Mouse (Mus musculus) heart, embryonic 15.5 days (tissue): ENCODE data around the gene Mfsd7a. TPM values are rescaled to one million over a fixed set of nuclear protein-coding genes. Genes with fewer than 3 reads are reported as not detected.
"Not testable (repeated sequence)": the region's sequence is repeated elsewhere in the genome, so short reads cannot be mapped to it uniquely, and the experiment has no call there.

Experiments
- ATAC-seq: fragments of 200-750 bp; cut with Nextera tagmentation; replicated peaks from 2 replicates; pipeline ENCODE4 v1.8.0; 2017; ENCODE audit warnings: low read depth, moderate TSS enrichment; ENCODE audit not compliant: insufficient number of reproducible peaks, insufficient read depth, low FRiP score
- H3K27ac ChIP-seq: fragments of 300-500 bp; sonication (generic); 2 replicates; pipeline ENCODE4 v1.5.1; 2015; ENCODE audit warnings: mild to moderate bottlenecking, inconsistent platforms
- H3K27me3 ChIP-seq: fragments of 300-500 bp; sonication (generic); 2 replicates; pipeline ENCODE4 v1.6.1; 2015; ENCODE audit warnings: inconsistent platforms
- H3K36me3 ChIP-seq: fragments of 300-500 bp; sonication (generic); 2 replicates; pipeline ENCODE4 v1.6.1; 2015; ENCODE audit warnings: mild to moderate bottlenecking, inconsistent platforms
- H3K4me1 ChIP-seq: fragments of 300-500 bp; sonication (generic); replicated peaks from 2 replicates; pipeline ENCODE4 v1.6.1; 2015; ENCODE audit warnings: inconsistent platforms
- H3K4me2 ChIP-seq: fragments of 300-500 bp; sonication (generic); 2 replicates; pipeline ENCODE4 v1.6.1; 2015; ENCODE audit warnings: inconsistent platforms, mild to moderate bottlenecking, moderate library complexity
- H3K4me3 ChIP-seq: fragments of 300-500 bp; sonication (generic); 2 replicates; pipeline ENCODE4 v1.5.1; 2015; ENCODE audit warnings: mild to moderate bottlenecking, inconsistent platforms
- H3K9ac ChIP-seq: fragments of 300-500 bp; sonication (generic); 2 replicates; pipeline ENCODE4 v1.6.1; 2015; ENCODE audit warnings: mild to moderate bottlenecking, inconsistent platforms
- H3K9me3 ChIP-seq: fragments of 300-500 bp; sonication (generic); replicated peaks from 2 replicates; pipeline ENCODE4 v1.6.1; 2016; ENCODE audit warnings: inconsistent platforms
- WGBS: fragments of 180-500 bp; shearing (Covaris S2); methylation state at CpG from one replicate; pipeline ENCODE4 v1.1.7; 2015; ENCODE audit warnings: mixed read lengths; 5-methylcytosine and 5-hydroxymethylcytosine counted together
- polyA plus RNA-seq: library from polyadenylated mRNA; unstranded; fragments of >200 nt; fragmentation: Nextera tagmentation; extraction: Ambion mirVana; gene quantifications from 2 replicates; pipeline ENCODE4 v1.2.1, GENCODE M21; 2015

Gene Mfsd7a
- polyA plus RNA-seq, result 0.35 and 0.43 TPM in 2 replicates

- peak within 1 kb of the TSS; percentile 74 for H3K4me2 ChIP-seq
- H3K4me3 ChIP-seq, result peak within 1 kb of the TSS; percentile 49
- H3K9me3 ChIP-seq, result no peaks in the 10 kb centered on the region
- WGBS, result 10% methylated on average over 24 of the region's 24 CpGs
- ATAC-seq, result peak; percentile 86
- no peaks in the 10 kb centered on the region for H3K36me3 ChIP-seq
- H3K27ac ChIP-seq, result peak within 1 kb of the TSS; percentile 35; the same call in 1 of the 2 replicates
- peaks cover 14% of the 10 kb centered on the region for H3K4me1 ChIP-seq
- peak within 1 kb of the TSS; percentile 20 for H3K9ac ChIP-seq
- H3K27me3 ChIP-seq, result no peaks in the 10 kb centered on the region
These were observed at the start of gene Mfsd7a for GRCm38 (mm10) chr5:108448785-108449668. Gene Mfsd7a (minus strand): TSS chr5:108448891.

- not testable (repeated sequence) for ATAC-seq, H3K4me3 ChIP-seq, H3K4me1 ChIP-seq, H3K9me3 ChIP-seq, H3K27me3 ChIP-seq, H3K4me2 ChIP-seq, H3K9ac ChIP-seq, H3K27ac ChIP-seq
- peaks cover 46% of the 10 kb centered on the region for H3K36me3 ChIP-seq
- WGBS, result 98% methylated on average over 5 of the region's 5 CpGs
These were observed 37.5 kb upstream of the Mfsd7a start for GRCm38 (mm10) chr5:108486148-108486547.

- no peaks in the 10 kb centered on the region for H3K9me3 ChIP-seq
- WGBS, result 96% methylated on average over 2 of the region's 2 CpGs
- H3K27ac ChIP-seq, result no peak overlapping the region
- H3K27me3 ChIP-seq, result no peaks in the 10 kb centered on the region
- peaks cover 39% of the 10 kb centered on the region for H3K36me3 ChIP-seq
- H3K4me2 ChIP-seq, result no peak overlapping the region
- H3K4me3 ChIP-seq, result no peak overlapping the region
- H3K9ac ChIP-seq, result no peak overlapping the region
- ATAC-seq, result no peak
- no peaks in the 10 kb centered on the region for H3K4me1 ChIP-seq
These were observed 36.5 kb upstream of the Mfsd7a start for GRCm38 (mm10) chr5:108485239-108485638.

GRCm38 (mm10) chr5:108483006-108483405 lies 34.3 kb upstream of the Mfsd7a start:
- no peaks in the 10 kb centered on the region for H3K9me3 ChIP-seq
- H3K36me3 ChIP-seq, result peaks cover 34% of the 10 kb centered on the region
- no peak overlapping the region for H3K4me2 ChIP-seq
- no peaks in the 10 kb centered on the region for H3K27me3 ChIP-seq
- H3K4me1 ChIP-seq, result no peaks in the 10 kb centered on the region
- no peak overlapping the region for H3K27ac ChIP-seq
- H3K9ac ChIP-seq, result no peak overlapping the region
- no peak overlapping the region for H3K4me3 ChIP-seq
- ATAC-seq, result no peak
- WGBS, result 93% methylated on average over 6 of the region's 6 CpGs

- Histone ChIP-seq H3K27me3 (no peaks in the 10 kb centered on the region), H3K27ac (no peak overlapping the region), H3K36me3 (peaks cover 70% of the 10 kb centered on the region), H3K9ac (no peak overlapping the region), H3K4me1 (no peaks in the 10 kb centered on the region), H3K4me2 (no peak overlapping the region), H3K4me3 (no peak overlapping the region), H3K9me3 (no peaks in the 10 kb centered on the region)
- no peak for ATAC-seq
- WGBS, result 86% methylated on average over 3 of the region's 3 CpGs
These were observed 27.3 kb upstream of the Mfsd7a start for GRCm38 (mm10) chr5:108475977-108476376.

GRCm38 (mm10) chr5:108473737-108474136 lies 25.0 kb upstream of the Mfsd7a start:
- Histone ChIP-seq H3K4me1 (peaks cover 5% of the 10 kb centered on the region; the same call in 1 of the 2 replicates), H3K4me2 (no peak overlapping the region), H3K4me3 (no peak overlapping the region), H3K36me3 (peaks cover 64% of the 10 kb centered on the region), H3K27ac (no peak overlapping the region), H3K9me3 (no peaks in the 10 kb centered on the region), H3K9ac (no peak overlapping the region), H3K27me3 (no peaks in the 10 kb centered on the region)
- no peak for ATAC-seq
- 83% methylated on average over 4 of the region's 4 CpGs for WGBS

GRCm38 (mm10) chr5:108469617-108470016 lies 20.9 kb upstream of the Mfsd7a start:
- ATAC-seq, result no peak
- 78% methylated on average over 7 of the region's 7 CpGs for WGBS
- H3K4me3 ChIP-seq, result no peak overlapping the region

GRCm38 (mm10) chr5:108466647-108467046 lies 18.0 kb upstream of the Mfsd7a start:
- Histone ChIP-seq H3K4me2 (no peak overlapping the region), H3K36me3 (no peaks in the 10 kb centered on the region), H3K27ac (no peak overlapping the region), H3K27me3 (no peaks in the 10 kb centered on the region), H3K4me1 (peaks cover 48% of the 10 kb centered on the region), H3K4me3 (no peak overlapping the region), H3K9me3 (no peaks in the 10 kb centered on the region), H3K9ac (no peak overlapping the region)
- no peak for ATAC-seq
- 97% methylated on average over 1 of the region's 1 CpGs for WGBS

More at GRCm38 (mm10) chr5:108469617-108470016, 20.9 kb upstream of the Mfsd7a start:
- Histone ChIP-seq H3K4me2 (no peak overlapping the region), H3K36me3 (peaks cover 25% of the 10 kb centered on the region), H3K9me3 (no peaks in the 10 kb centered on the region), H3K4me1 (peaks cover 24% of the 10 kb centered on the region), H3K9ac (no peak overlapping the region), H3K27me3 (no peaks in the 10 kb centered on the region), H3K27ac (no peak overlapping the region)

- Histone ChIP-seq H3K4me1 (peaks cover 53% of the 10 kb centered on the region), H3K27ac (no peak overlapping the region), H3K27me3 (no peaks in the 10 kb centered on the region), H3K9me3 (no peaks in the 10 kb centered on the region), H3K4me2 (no peak overlapping the region), H3K36me3 (no peaks in the 10 kb centered on the region), H3K4me3 (no peak overlapping the region), H3K9ac (no peak overlapping the region)
- no peak for ATAC-seq
- WGBS, result 55% methylated on average over 6 of the region's 6 CpGs
These were observed 16.6 kb upstream of the Mfsd7a start for GRCm38 (mm10) chr5:108465131-108465891.

- H3K9me3 ChIP-seq, result no peaks in the 10 kb centered on the region
- H3K4me3 ChIP-seq, result peak overlapping the region; percentile 61
- no peaks in the 10 kb centered on the region for H3K36me3 ChIP-seq
- peaks cover 49% of the 10 kb centered on the region for H3K4me1 ChIP-seq
- peak overlapping the region; percentile 80 for H3K4me2 ChIP-seq
- 39% methylated on average over 4 of the region's 4 CpGs for WGBS
- H3K9ac ChIP-seq, result peak overlapping the region; percentile 85
- H3K27me3 ChIP-seq, result no peaks in the 10 kb centered on the region
- ATAC-seq, result no peak
- H3K27ac ChIP-seq, result peak overlapping the region; percentile 80
These were observed 13.8 kb upstream of the Mfsd7a start for GRCm38 (mm10) chr5:108462446-108462845.
